Mouse (Mus musculus) urinary bladder, postnatal 36 days (tissue): ENCODE data around the gene Spo11.

Experiments used
- DNase-seq, 2 experiments: peaks; one replicate each; pipeline ENCODE4 v3.0.0; 2022; ENCODE audit warnings: low spot score in 2 of 2, mixed read lengths in 1 of 2

Gene Spo11

GRCm38 (mm10) chr2:173030591-173031338 is 53.3 kb downstream of the Spo11 start:
- DNase-seq = no peak

- DNase-seq = no peak
Observed at GRCm38 (mm10) chr2:173033531-173033930, 56.0 kb downstream of the Spo11 start.

- DNase-seq = no peak
Observed at GRCm38 (mm10) chr2:173034998-173035397, 57.5 kb downstream of the Spo11 start.

- no peak for DNase-seq
Observed at GRCm38 (mm10) chr2:173035653-173036052, 58.2 kb downstream of the Spo11 start.

GRCm38 (mm10) chr2:173036055-173036454 is 58.6 kb downstream of the Spo11 start:
- no peak for DNase-seq

GRCm38 (mm10) chr2:173036611-173037010 is 59.1 kb downstream of the Spo11 start:
- no peak for DNase-seq

- DNase-seq = no peak
Observed at GRCm38 (mm10) chr2:173037347-173037746, 59.8 kb downstream of the Spo11 start.

GRCm38 (mm10) chr2:173037827-173038607 is 60.5 kb downstream of the Spo11 start:
- no peak for DNase-seq

- DNase-seq = no peak
Observed at GRCm38 (mm10) chr2:173039041-173039440, 61.5 kb downstream of the Spo11 start.

GRCm38 (mm10) chr2:173040803-173041202 is 63.3 kb downstream of the Spo11 start:
- no peak for DNase-seq

- no peak for DNase-seq
Observed at GRCm38 (mm10) chr2:173041242-173041641, 63.7 kb downstream of the Spo11 start.

GRCm38 (mm10) chr2:173041893-173042292 is 64.4 kb downstream of the Spo11 start:
- no peak for DNase-seq

- DNase-seq = no peak
Observed at GRCm38 (mm10) chr2:173042504-173043162, 65.1 kb downstream of the Spo11 start.
